Mouse (Mus musculus): ENCODE data around the gene Zfp637. TPM values are rescaled to one million over a fixed set of nuclear protein-coding genes. Genes with fewer than 3 reads are reported as not detected.
A peak's percentile ranks its signal among the peaks of the same experiment; 100 is the strongest.

Zfp637 gene
- polyA plus RNA-seq, 1 experiment: 25.5 TPM

DNA sequence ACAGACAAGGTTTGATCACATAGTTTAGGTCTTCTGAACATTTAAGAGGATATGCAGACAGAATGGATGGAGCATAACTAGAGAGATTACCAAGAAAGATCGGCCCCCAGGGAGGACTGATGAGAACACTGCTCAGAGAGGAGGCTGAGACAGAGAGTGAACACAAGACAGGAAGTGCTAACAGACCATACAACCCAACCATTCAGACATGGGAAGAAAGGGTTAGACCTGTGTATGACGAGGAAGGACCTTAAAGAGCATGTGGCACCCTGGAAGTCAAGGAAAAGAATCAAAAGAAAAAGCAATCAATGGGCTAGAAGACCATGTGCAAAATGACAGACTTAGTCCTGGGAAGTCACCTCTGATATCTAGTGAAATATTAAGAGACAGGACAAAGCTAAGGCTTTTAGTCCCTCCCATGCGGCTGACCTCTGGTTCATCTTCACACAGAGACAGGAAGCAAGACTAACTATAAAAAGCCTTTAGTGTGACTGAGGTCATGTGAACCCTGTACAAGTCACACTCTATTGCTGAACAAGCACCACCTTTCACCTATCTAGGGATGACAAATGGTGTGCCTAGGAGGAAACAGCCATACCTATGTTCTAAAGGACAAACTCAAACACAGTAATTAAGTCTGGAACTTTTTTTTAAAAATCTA is 33.8 kb downstream of the Zfp637 start:
- Histone ChIP-seq H3K27me3 (ENCODE audit: control insufficient read depth, insufficient read depth, low read length) (no peaks in the 10 kb centered on the region), H3K4me3 (ENCODE audit: control insufficient read depth, insufficient read depth, low read length) (no peak overlapping the region), H3K4me1 (replicated peaks; ENCODE audit: control insufficient read depth, insufficient read depth, low read length) (no peaks in the 10 kb centered on the region; the same call in 1 of the 2 replicates), H3K36me3 (ENCODE audit: control insufficient read depth, insufficient read depth, low read length) (no peaks in the 10 kb centered on the region), H3K27ac (ENCODE audit: control insufficient read depth, insufficient read depth, low read length) (no peak overlapping the region; the same call in 1 of the 2 replicates)
- TF ChIP-seq CTCF (IDR thresholded peaks at IDR 0.05; ENCODE audit: borderline replicate concordance, control insufficient read depth, extremely low read depth, insufficient read depth, low read length, poor library complexity) (no peak), POLR2A (IDR thresholded peaks at IDR 0.05; ENCODE audit: control insufficient read depth, extremely low read depth, insufficient read depth, low read length, poor library complexity) (no peak)
- WGBS: 58% methylated on average over 3 of the region's 3 CpGs
- no peak for DNase-seq

DNA sequence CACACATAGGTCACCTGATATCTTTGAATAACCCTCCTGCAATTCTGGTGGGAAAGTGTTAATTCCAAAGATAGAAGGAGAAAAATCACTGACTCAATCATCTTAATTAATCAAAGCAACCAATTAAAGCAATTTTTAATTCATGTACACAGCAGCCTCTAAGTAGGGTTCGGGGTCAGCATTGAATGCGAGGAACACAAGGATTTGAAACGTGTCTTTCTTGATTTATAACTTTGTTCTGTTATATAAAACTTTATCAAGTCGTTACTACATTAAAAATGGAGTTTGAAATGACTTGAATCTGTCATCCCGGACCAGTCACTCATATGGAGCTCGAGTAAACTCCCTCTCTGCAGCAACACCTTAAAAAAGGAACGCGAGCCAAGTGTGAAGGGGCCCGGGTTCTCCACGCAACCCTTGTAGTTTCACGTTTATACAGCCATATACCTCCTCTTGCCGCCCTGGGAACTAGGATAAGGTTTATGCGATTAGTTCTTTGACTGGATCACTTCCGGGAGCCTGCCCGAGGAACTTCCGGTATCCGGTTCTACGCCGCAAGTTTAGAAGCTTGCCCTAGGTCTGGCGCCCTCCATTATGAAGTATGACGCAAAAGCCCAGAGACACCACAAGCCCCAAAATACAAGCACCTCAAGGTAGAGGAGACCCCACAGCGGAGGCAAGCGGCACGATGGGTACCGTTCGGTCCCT is 37.9 kb downstream of the Zfp637 start:
- peaks cover 17% of the 10 kb centered on the region for H3K4me1 ChIP-seq (replicated peaks; ENCODE audit: control insufficient read depth, insufficient read depth, low read length)
- H3K27ac ChIP-seq (ENCODE audit: control insufficient read depth, insufficient read depth, low read length): peak overlapping the region; percentile 94
- WGBS: 5% methylated on average over 26 of the region's 26 CpGs
- H3K27me3 ChIP-seq (ENCODE audit: control insufficient read depth, insufficient read depth, low read length): no peaks in the 10 kb centered on the region
- peak; percentile 85 for DNase-seq
- H3K36me3 ChIP-seq (ENCODE audit: control insufficient read depth, insufficient read depth, low read length): no peaks in the 10 kb centered on the region
- H3K4me3 ChIP-seq (ENCODE audit: control insufficient read depth, insufficient read depth, low read length): peak overlapping the region; percentile 79
- TF ChIP-seq POLR2A (IDR thresholded peaks at IDR 0.05; ENCODE audit: control insufficient read depth, extremely low read depth, insufficient read depth, low read length, poor library complexity) (no peak), CTCF (IDR thresholded peaks at IDR 0.05; ENCODE audit: borderline replicate concordance, control insufficient read depth, extremely low read depth, insufficient read depth, low read length, poor library complexity) (no peak)

DNA sequence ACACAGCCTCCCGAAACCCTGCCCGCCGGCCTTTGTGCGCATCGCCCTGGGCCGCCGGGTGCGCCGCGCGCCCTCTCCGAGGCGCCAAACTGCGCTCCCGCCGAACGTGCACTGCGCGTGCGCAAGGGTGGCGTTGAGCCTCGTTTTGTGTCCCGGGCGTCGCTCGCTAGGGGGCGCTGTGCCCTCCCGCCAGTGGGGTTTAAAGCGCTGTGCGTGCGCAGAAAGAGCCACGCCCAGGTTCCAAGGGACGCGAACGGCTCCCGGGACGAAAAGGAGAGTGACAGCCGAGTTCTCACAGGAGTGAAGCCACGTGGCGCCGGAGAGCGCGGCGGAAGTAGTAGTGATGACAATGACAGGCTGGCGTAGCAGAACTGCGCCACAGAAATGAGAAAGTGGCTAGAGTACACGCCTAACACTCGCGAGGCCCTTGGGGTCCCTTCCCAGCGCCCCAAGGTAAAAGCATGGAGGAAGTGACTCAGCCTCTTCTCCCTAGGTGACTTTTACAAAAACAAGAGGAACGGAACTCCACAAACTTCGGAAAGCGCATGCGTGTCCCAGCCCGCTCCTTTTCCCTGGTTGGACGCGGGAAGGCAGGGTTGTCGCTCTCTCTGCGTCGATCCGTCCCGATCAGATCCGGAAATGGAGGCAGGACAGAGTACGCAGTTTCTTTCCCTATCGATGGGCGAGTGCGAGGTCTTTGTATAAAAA is 38.6 kb downstream of the Zfp637 start:
- peak; percentile 99 for DNase-seq
- peak overlapping the region; percentile 94 for H3K27ac ChIP-seq (ENCODE audit: control insufficient read depth, insufficient read depth, low read length)
- H3K4me3 ChIP-seq (ENCODE audit: control insufficient read depth, insufficient read depth, low read length): peak overlapping the region; percentile 79

DNA sequence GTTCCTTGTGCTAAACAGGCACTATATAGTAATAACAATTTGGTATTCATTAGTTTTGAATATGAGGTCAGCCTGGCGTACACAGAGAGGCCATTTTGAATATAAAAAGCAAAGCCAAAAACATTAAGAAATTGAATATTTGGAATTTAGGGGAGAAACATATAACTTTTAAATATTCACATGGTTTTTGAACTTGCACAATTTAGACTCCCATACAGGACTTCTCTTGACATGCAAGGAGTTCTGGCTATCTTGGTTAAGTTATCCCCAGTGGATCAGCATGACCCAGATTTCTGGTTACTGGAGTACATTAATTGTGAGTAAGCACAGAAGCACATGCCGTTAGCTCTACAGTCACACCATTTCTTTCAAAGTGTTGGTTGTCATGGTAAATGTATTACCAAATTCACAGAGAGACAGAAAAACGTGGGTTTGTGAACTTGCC is 39.4 kb downstream of the Zfp637 start:
- peaks cover 17% of the 10 kb centered on the region for H3K4me1 ChIP-seq (replicated peaks; ENCODE audit: control insufficient read depth, insufficient read depth, low read length)
- no peak for TF ChIP-seq CTCF (IDR thresholded peaks at IDR 0.05; ENCODE audit: borderline replicate concordance, control insufficient read depth, extremely low read depth, insufficient read depth, low read length, poor library complexity)
- TF ChIP-seq POLR2A (IDR thresholded peaks at IDR 0.05; ENCODE audit: control insufficient read depth, extremely low read depth, insufficient read depth, low read length, poor library complexity): no peak
- no peaks in the 10 kb centered on the region for H3K27me3 ChIP-seq (ENCODE audit: control insufficient read depth, insufficient read depth, low read length)
- WGBS: 42% methylated on average over 3 of the region's 3 CpGs
- H3K4me3 ChIP-seq (ENCODE audit: control insufficient read depth, insufficient read depth, low read length): no peak overlapping the region
- DNase-seq: no peak
- H3K27ac ChIP-seq (ENCODE audit: control insufficient read depth, insufficient read depth, low read length): no peak overlapping the region
- no peaks in the 10 kb centered on the region for H3K36me3 ChIP-seq (ENCODE audit: control insufficient read depth, insufficient read depth, low read length)

More for the DNA sequence above, 38.6 kb downstream of the Zfp637 start:
- H3K27me3 ChIP-seq (ENCODE audit: control insufficient read depth, insufficient read depth, low read length): no peaks in the 10 kb centered on the region
- under 1% methylated on average over 67 of the region's 67 CpGs for WGBS
- TF ChIP-seq CTCF (IDR thresholded peaks at IDR 0.05; ENCODE audit: borderline replicate concordance, control insufficient read depth, extremely low read depth, insufficient read depth, low read length, poor library complexity) (peak; percentile 99), POLR2A (IDR thresholded peaks at IDR 0.05; ENCODE audit: control insufficient read depth, extremely low read depth, insufficient read depth, low read length, poor library complexity) (peak; percentile 97)
- H3K4me1 ChIP-seq (replicated peaks; ENCODE audit: control insufficient read depth, insufficient read depth, low read length): peaks cover 17% of the 10 kb centered on the region
- H3K36me3 ChIP-seq (ENCODE audit: control insufficient read depth, insufficient read depth, low read length): no peaks in the 10 kb centered on the region

DNA sequence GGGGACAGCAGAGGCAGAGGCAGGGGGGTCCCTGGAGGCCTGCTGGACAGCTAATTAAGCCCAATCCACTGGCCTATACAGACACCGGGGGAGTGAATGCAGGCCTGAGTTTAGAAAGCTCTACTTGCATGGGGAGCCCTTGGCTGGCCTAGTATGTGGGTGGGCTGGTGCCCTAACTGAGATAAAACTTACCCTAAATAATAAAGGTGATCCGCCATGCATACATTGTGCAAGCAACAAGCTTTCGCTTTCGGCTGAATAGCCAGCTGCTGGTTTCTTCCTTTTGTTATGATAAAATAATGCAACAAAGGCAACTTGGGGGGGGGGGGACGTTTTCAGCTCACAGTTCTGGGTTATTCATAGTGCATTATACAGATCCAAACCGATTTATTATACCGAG is 40.2 kb downstream of the Zfp637 start:
- TF ChIP-seq POLR2A (IDR thresholded peaks at IDR 0.05; ENCODE audit: control insufficient read depth, extremely low read depth, insufficient read depth, low read length, poor library complexity): no peak
- H3K27ac ChIP-seq (ENCODE audit: control insufficient read depth, insufficient read depth, low read length): peak overlapping the region; percentile 96; the same call in 1 of the 2 replicates
- no peaks in the 10 kb centered on the region for H3K36me3 ChIP-seq (ENCODE audit: control insufficient read depth, insufficient read depth, low read length)
- H3K4me3 ChIP-seq (ENCODE audit: control insufficient read depth, insufficient read depth, low read length): no peak overlapping the region
- DNase-seq: no peak
- 85% methylated on average over 7 of the region's 7 CpGs for WGBS
- H3K4me1 ChIP-seq (replicated peaks; ENCODE audit: control insufficient read depth, insufficient read depth, low read length): peaks cover 17% of the 10 kb centered on the region
- H3K27me3 ChIP-seq (ENCODE audit: control insufficient read depth, insufficient read depth, low read length): no peaks in the 10 kb centered on the region

DNA sequence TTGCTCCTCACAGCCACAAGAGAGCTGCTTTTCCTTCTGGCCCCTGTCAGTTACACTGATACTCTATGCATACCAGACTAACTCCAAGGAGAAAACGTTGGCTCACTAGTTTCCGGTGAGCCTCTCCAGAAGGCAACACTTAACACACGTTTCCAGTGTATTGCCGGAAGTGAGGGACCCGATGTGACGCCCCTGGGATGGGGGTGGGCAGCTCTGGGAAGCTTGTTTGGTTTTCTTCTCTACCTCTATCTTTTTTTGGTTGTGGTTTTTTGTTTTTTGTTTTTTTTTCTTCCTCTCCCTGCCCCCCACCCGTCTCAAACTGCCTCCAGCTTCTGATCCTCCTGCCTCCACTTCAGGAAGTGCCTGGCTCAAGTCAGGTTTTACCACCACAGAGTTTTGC is 41.0 kb downstream of the Zfp637 start:
- no peak for TF ChIP-seq CTCF (IDR thresholded peaks at IDR 0.05; ENCODE audit: borderline replicate concordance, control insufficient read depth, extremely low read depth, insufficient read depth, low read length, poor library complexity)
- TF ChIP-seq POLR2A (IDR thresholded peaks at IDR 0.05; ENCODE audit: control insufficient read depth, extremely low read depth, insufficient read depth, low read length, poor library complexity): no peak
- DNase-seq: peak; percentile 47
- Histone ChIP-seq H3K4me3 (ENCODE audit: control insufficient read depth, insufficient read depth, low read length) (no peak overlapping the region), H3K36me3 (ENCODE audit: control insufficient read depth, insufficient read depth, low read length) (no peaks in the 10 kb centered on the region), H3K27ac (ENCODE audit: control insufficient read depth, insufficient read depth, low read length) (peak overlapping the region; percentile 96), H3K27me3 (ENCODE audit: control insufficient read depth, insufficient read depth, low read length) (no peaks in the 10 kb centered on the region), H3K4me1 (replicated peaks; ENCODE audit: control insufficient read depth, insufficient read depth, low read length) (peaks cover 17% of the 10 kb centered on the region)
- WGBS: 13% methylated on average over 7 of the region's 7 CpGs

All from thymus, adult 2 months (tissue).